Mouse (Mus musculus) spleen, embryonic (tissue): ENCODE measurements around the gene Pax8.

Experiments
- CTCF ChIA-PET: fragments of 350-600 bp; sonication (Branson Sonifier 250); formaldehyde crosslinking; loops from one replicate; lab custom pipeline; 2022; lab: Charles Lee

Pax8 gene

DNA sequence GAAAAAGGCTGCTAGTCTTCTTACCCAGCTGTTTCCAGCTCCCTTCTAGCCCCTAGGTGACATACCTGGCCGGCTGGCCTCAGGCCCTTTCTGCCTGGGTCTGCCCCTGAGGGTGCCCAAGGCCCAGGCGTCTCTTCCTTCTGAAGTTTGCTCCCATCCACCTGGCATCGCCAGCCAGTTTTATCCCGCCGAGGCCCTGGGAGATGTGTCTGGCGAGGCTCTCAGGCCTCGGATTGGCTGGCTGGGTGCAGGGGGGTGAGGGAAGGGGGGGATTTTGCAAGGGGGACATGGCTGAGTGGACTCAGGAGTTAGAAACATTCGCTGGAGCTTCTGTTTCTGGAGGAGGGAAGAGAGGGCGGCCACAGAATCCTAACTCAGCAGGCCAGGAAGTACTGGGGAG is at the start of gene Pax8:
Pax8 (minus strand) TSS at position 180 of the 400 bp plus-strand sequence.
- CTCF ChIA-PET: no interaction called here

DNA sequence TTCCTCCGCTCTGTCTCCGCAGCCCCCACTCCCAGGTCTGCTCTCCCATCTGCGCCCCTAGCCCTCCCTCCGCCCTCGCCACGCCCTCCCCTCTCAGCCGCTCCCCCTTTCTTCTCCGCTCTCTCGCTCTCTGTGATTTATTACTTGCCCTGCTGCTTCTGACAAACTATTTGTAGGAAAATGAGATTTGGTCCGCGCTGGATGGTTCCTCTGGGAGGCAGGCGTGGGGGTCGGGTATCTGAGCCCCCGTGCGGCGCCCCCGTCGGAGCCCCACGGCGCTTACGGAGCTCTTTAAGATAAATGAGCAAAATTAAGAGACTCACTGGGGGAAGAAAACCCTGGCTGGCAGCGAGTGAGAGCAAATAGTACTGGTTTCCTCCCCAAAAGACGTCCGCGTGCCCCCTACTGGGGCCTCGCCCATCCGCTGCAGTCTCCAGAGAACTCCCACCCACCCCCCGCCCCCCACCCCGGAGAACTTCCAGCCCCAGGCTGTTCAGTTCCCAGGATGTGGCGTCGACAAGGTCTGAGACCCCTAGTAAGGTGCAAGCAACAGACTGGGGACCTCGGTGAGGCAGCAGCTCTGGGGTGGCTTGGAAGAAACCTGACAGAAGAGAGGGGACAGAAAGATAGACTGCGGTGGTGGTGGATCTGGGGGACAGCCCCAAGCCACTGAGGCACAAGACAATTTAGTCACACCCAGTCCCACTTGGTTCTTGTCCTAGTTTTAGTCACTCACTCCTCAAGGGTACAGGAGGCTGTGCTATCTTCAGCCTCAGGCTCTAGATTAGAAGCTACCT is 46.2 kb upstream of the Pax8 start:
- CTCF ChIA-PET: no interaction called here

DNA sequence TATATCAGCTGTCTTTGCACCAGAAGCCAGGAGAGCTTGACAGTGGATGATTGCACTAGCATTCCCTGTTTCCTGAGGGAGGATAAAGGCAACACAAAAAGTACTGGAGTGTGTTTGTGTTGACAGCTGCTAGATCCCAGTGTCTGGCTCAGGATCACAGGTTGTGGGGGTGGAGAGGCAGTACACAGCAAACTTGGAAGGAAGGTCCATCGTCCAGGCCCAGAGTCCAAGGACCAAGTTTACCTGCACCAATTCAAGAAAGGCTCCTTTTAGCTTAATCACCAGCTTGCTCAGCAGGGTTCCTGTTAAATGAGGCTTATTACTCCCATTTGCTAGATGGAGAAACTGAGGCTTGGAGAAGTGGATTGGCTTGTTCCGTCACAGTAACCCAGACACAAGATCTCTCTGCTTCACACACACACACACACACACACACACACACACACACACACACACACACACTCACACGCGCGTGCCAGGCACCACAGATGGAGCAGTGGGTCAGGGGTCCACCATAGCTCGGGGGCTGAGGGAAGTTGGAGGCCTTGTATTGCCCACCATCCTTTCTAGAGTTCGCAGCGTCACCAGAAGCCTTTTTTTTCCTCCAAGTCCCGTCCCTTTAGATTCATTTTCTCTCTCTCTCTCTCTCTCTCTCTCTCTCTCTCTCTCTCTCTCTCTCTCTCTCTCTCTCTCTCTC is 45.3 kb upstream of the Pax8 start:
- CTCF ChIA-PET: no interaction called here

DNA sequence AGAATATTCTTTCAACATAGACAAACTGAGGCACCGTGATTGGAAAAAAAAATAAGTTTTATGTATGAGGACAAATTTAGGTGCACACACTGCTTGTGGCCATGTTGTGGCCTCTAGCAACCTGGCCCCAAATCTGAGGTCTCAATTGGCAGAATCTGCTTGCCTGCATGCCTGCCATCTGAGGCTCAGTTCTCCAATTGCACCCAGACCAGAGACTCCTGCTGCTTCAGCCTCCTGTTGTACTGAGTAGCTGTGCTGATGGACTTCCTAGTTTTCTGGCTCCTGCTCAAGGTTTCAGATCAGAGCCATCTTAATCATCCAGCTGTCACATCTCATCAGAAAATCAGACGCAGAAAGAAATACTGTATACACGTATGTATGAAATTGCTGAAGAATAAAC is 41.5 kb upstream of the Pax8 start:
- CTCF ChIA-PET: no interaction called here

GRCm38 (mm10) chr2:24507359-24507758 is 32.0 kb upstream of the Pax8 start:
- CTCF ChIA-PET: no interaction called here

- CTCF ChIA-PET: no interaction called here
These were observed 27.6 kb upstream of the Pax8 start for GRCm38 (mm10) chr2:24502963-24503471.

- CTCF ChIA-PET: no interaction called here
These were observed 25.5 kb upstream of the Pax8 start for GRCm38 (mm10) chr2:24500921-24501320.

DNA sequence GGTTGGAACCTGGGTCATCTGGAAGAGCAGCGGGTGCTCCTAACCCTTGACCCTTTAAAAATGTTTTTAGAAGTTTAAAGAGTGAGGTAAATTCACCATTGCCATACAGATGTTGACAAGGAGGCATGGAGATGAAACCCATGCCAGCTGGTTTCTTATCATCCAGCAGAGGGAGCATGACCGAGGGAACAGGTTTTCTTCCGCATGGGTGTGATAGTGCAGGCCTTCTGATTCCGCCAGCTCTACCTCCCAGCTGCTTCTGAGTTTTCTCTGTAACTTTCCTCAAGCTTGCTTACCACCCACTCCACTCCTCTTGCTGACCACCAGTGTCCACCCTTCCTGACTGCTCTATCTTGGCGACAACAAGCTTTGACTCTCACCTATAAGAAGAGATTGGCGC is 15.2 kb upstream of the Pax8 start:
- CTCF ChIA-PET: no interaction called here

- CTCF ChIA-PET: no interaction called here
These were observed 13.3 kb upstream of the Pax8 start for GRCm38 (mm10) chr2:24488660-24489059.

- CTCF ChIA-PET: no interaction called here
These were observed 11.8 kb upstream of the Pax8 start for GRCm38 (mm10) chr2:24487056-24487825.

- CTCF ChIA-PET: no interaction called here
These were observed 10.0 kb upstream of the Pax8 start for GRCm38 (mm10) chr2:24485398-24485797.

DNA sequence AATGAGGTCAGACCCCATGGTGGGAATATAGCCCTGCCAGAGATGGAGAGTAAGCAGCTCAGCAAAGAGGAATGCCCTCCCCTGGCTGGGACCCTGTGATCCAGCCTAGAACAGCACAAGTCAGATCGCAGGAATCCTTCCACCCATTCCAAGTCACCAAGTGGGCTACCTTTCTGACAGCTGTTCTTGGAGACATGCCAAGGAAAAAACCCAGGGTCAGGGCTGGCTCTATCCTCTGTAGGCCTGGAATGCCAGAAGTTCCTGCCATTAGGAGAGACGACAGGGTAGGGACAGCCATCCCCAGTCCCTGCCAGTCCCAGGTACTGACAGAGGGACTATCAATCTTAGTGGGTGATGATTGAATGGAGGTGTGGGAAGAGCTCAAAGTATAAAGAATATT is 4.5 kb upstream of the Pax8 start:
- CTCF ChIA-PET: no interaction called here

DNA sequence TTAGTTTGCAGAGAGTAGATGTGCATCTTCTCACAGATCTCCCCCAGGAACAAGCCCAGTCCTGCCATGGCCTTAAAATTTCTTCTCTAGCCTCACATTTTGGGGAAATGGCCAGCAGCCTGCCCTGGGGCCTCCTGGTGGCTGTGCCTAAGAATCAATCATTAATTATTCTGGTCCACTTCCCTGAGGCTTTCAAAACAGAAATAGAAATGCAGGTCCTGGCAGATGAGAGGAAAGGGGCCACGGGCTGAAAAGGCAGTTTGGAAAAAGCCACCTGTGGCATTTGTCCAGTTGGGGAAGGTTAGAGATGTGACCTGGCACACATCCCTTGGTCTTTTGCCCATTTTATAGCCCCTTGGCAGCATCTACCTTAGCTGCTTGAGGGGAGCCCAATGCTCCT is 3.8 kb upstream of the Pax8 start:
- CTCF ChIA-PET: no interaction called here

DNA sequence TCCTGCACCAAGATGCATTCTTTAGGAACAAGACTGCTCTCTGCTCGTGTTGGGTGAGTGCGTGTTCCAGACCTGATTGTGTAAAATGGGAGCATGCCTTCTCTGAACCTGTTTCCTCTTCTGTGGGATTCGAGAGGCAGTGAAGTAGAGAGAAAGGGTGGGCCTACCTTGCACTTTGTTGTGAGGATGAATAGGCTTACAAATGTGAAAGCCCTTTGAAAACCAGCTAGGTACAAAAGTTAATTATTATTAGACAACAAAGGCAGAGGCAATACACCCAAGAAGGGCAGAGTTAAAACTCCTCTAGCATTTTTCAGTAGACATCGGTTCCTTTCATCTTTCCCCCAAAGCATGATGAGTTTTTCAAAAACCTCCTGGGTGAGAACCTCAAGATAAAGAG is 3.2 kb upstream of the Pax8 start:
- CTCF ChIA-PET: no interaction called here

DNA sequence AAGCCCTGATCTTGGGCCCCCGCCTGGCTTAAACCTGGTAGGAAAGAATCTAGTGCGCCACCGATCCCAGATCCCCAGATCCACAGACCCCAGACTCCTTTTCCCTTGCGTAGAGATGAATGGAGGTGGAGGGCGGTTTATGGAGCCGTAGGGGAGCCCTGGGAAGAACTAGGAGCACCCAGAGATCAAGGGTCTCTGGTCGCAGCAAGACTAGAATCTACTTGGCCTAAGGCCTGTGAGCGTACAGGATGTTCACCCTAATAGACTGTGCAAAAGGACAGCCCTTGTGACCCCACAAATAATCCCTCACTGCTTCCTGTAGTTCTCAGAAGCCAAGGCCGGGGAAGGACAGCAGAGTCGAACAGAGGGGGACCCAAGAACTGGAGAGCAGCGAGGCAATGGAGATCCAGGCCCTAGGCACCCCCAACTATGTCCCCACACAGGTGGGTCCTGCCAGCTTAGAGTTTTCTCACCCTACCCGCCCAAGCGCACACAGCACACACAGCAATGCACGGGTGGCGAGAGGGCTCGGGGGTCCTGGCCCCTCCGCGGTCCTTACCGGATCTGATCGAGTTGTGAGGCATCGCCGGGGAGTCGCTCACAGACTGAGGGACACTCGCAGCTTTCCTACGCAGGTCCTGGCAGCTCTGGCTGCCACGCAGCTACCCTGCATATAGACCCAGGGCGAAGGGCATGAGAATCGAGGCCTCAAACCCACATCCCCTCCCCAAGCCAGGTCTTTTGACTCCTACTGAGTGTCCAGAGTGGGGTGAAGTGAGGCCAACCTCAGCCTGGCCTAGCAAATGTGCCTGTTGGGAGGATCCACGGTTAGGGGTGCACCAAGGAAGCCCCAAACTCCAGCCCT is 653 bp downstream of the Pax8 start:
- CTCF ChIA-PET: no interaction called here

GRCm38 (mm10) chr2:24473641-24474511 is 1.5 kb downstream of the Pax8 start:
- CTCF ChIA-PET: no interaction called here

DNA sequence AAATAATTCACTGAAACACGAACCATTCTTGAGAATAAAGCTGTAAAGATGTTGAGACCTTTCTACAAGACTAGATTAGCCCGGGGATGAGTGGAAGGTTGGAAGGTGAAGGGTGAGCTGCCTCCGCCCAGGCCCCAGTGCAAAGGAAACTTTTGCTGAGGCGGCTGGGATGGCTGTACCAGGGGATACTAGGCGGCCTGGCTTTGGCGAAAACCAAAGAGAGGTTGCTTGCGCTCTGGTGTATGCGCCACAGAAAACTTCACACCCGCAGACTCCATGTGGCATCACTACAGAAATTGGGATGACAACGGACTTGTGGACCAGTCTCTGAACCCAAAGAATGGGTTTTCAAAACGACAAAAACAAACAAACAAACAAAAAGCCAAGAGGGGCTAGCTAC is 2.7 kb downstream of the Pax8 start:
- CTCF ChIA-PET: no interaction called here

- CTCF ChIA-PET: no interaction called here
These were observed 3.3 kb downstream of the Pax8 start for GRCm38 (mm10) chr2:24472111-24472510.

GRCm38 (mm10) chr2:24469102-24469501 is 6.3 kb downstream of the Pax8 start:
- CTCF ChIA-PET: no interaction called here

GRCm38 (mm10) chr2:24468430-24468829 is 7.0 kb downstream of the Pax8 start:
- CTCF ChIA-PET: no interaction called here
